Comparison of ENCODE assay signal across 15 mouse cellular contexts in the genomic region with DNA sequence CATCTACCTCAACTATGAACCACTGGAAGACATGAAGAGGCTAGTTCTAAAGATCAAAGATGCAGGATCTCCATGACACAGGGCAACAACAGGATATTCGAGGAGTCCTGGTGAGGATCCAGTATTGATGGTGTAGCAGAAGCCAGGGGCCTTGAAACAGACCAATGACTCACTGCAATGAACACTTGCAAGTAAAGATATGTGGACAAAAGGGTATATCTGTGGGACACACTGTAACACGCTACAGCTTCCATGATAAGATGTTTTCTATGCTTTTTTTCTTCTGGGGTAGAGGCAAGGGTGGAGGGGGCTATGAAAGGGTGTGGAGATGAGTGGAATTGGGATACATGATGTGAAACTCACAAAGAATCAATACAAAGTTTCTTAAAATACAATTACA. TPM values are rescaled to one million over a fixed set of nuclear protein-coding genes. Genes with fewer than 3 reads are reported as not detected.
DNase-seq lines count a peak whose midpoint lies in the region; ATAC-seq and TF ChIP-seq lines count a peak whose summit lies in the region.
"Had no signal": no experiment of that assay in that cellular context is flagged by ENCODE, and none has a peak within 500 bp of the region (broad histone marks: within the 10 kb centered on the region; RNA-seq: fewer than 3 reads in every experiment).

No protein-coding gene starts in this region.

- peak; percentile 71 for ATAC-seq in liver, embryonic 13.5 days (ENCODE audit: low read depth)
- no peak for ATAC-seq in forebrain, embryonic 13.5 days
- ATAC-seq: forebrain, embryonic 16.5 days had no signal

- 26% methylated on average over 2 of the region's 2 CpGs for WGBS in liver, embryonic 13.5 days (ENCODE audit: insufficient replicate concordance)
- WGBS in forebrain, embryonic 13.5 days, result 96% methylated on average over 2 of the region's 2 CpGs

- peaks cover 27% of the 10 kb centered on the region for H3K4me1 ChIP-seq in liver, embryonic 13.5 days (replicated peaks)
- H3K4me1 ChIP-seq in forebrain, embryonic 13.5 days, result peaks cover 11% of the 10 kb centered on the region
- H3K4me1 ChIP-seq: embryonic facial prominence, embryonic 12.5 days had no signal

- H3K9me3 ChIP-seq in liver, embryonic 13.5 days (replicated peaks), result no peaks in the 10 kb centered on the region
- H3K9me3 ChIP-seq in forebrain, embryonic 13.5 days (replicated peaks), result no peaks in the 10 kb centered on the region
- H3K9me3 ChIP-seq: embryonic facial prominence, embryonic 12.5 days; heart, embryonic 13.5 days; hindbrain, embryonic 15.5 days had no signal

- H3K4me3 ChIP-seq in layer of hippocampus, adult 2 months, result no peak overlapping the region
- no peak overlapping the region for H3K4me3 ChIP-seq in liver, embryonic 13.5 days (replicated peaks)
- H3K4me3 ChIP-seq in forebrain, embryonic 13.5 days, result no peak overlapping the region
- H3K4me3 ChIP-seq: embryonic facial prominence, embryonic 12.5 days; heart, embryonic 13.5 days; hindbrain, embryonic 15.5 days had no signal

- no peak for DNase-seq in layer of hippocampus, adult 2 months (ENCODE audit: low spot score in 2 of 2)
- no peak for DNase-seq in layer of hippocampus, postnatal 10 days (ENCODE audit: low spot score in 2 of 2)
- DNase-seq in c-Kit-positive CD71-positive TER-119-negative erythroid progenitor cells, embryonic 14.5 days (ENCODE audit: low read depth), result peak; percentile 8
- peak; percentile 63 for DNase-seq in liver, embryonic 13.5 days
- no peak for DNase-seq in kidney, postnatal 14 days
- DNase-seq: cerebellum, adult 11-12 months; cerebellum, adult 9-10 months; cerebellum, postnatal 25 days; gastrocnemius, postnatal 14 days; heart, postnatal 36 days had no signal

- H3K4me2 ChIP-seq in liver, embryonic 13.5 days, result no peak overlapping the region
- H3K4me2 ChIP-seq in forebrain, embryonic 13.5 days, result no peak overlapping the region
- H3K4me2 ChIP-seq: embryonic facial prominence, embryonic 12.5 days; heart, embryonic 13.5 days; hindbrain, embryonic 15.5 days had no signal

- no peak overlapping the region for H3K9ac ChIP-seq in liver, embryonic 13.5 days
- no peak overlapping the region for H3K9ac ChIP-seq in forebrain, embryonic 13.5 days
- H3K9ac ChIP-seq: embryonic facial prominence, embryonic 12.5 days; heart, embryonic 13.5 days; hindbrain, embryonic 15.5 days had no signal

- no peaks in the 10 kb centered on the region for H3K27me3 ChIP-seq in liver, embryonic 13.5 days
- no peaks in the 10 kb centered on the region for H3K27me3 ChIP-seq in forebrain, embryonic 13.5 days
- H3K27me3 ChIP-seq: embryonic facial prominence, embryonic 12.5 days; heart, embryonic 13.5 days; hindbrain, embryonic 15.5 days had no signal

- TF ChIP-seq CTCF in layer of hippocampus, adult 2 months (conservative IDR thresholded peaks at IDR 0.05), result no peak

- H3K27ac ChIP-seq in layer of hippocampus, adult 2 months, result 0 out of 2 replicates have a peak overlapping the region, but pooled peaks have one; percentile 43
- no peak overlapping the region for H3K27ac ChIP-seq in liver, embryonic 13.5 days
- H3K27ac ChIP-seq in forebrain, embryonic 13.5 days, result no peak overlapping the region
- H3K27ac ChIP-seq: embryonic facial prominence, embryonic 12.5 days; heart, embryonic 13.5 days; hindbrain, embryonic 15.5 days had no signal

- peaks cover 8% of the 10 kb centered on the region; the same call in 1 of the 2 replicates for H3K36me3 ChIP-seq in liver, embryonic 13.5 days
- 0 out of 2 replicates have a peak, but pooled peaks cover 7% of the 10 kb centered on the region for H3K36me3 ChIP-seq in forebrain, embryonic 13.5 days (ENCODE audit: poor library complexity, severe bottlenecking)

RNA-seq across cellular contexts. Expression of gene Glce, which starts 36.9 kb away (rescaled TPM):
- 10 to 100 TPM; 23.9 to 27.5 TPM for total RNA-seq in layer of hippocampus, adult 2 months (2021)
- total RNA-seq in layer of hippocampus, postnatal 10 days (2021), result 10 to 100 TPM; 24.4 to 25.0 TPM
- 5.3 and 7.6 TPM in 2 replicates for polyA plus RNA-seq in liver, embryonic 13.5 days (2015; fragmentation: Nextera tagmentation; extraction: Ambion mirVana)
- polyA plus RNA-seq in forebrain, embryonic 13.5 days (2015; fragmentation: Nextera tagmentation; extraction: Ambion mirVana), result 12.5 and 14.9 TPM in 2 replicates

RNA-seq across cellular contexts. Expression of gene Paqr5, which starts 58.9 kb away (rescaled TPM):
- total RNA-seq in layer of hippocampus, adult 2 months (2021), result 1 to 10 TPM; 3.9 to 6.3 TPM
- total RNA-seq in layer of hippocampus, postnatal 10 days (2021), result 1 to 10 TPM in 1 of 2 experiments, under 1 TPM in 1; 0.94 to 1.1 TPM
- 0.05 and 0.12 TPM in 2 replicates for polyA plus RNA-seq in liver, embryonic 13.5 days (2015; fragmentation: Nextera tagmentation; extraction: Ambion mirVana)
- 0.49 and 0.67 TPM in 2 replicates for polyA plus RNA-seq in forebrain, embryonic 13.5 days (2015; fragmentation: Nextera tagmentation; extraction: Ambion mirVana)
- total RNA-seq: heart, postnatal 36 days had no signal

Comparison
In these comparisons a context has a peak if more than half of its experiments do, and no peak if none do; other contexts are left out.
1. DNase-seq: peak in c-Kit-positive CD71-positive TER-119-negative erythroid progenitor cells, embryonic 14.5 days (single experiment) and liver, embryonic 13.5 days (single experiment); none in layer of hippocampus, adult 2 months (0 of 2), layer of hippocampus, postnatal 10 days (0 of 2) and kidney, postnatal 14 days (single experiment).